Mouse (Mus musculus) frontal cortex, adult 2 months (tissue): Measurements from ENCODE around the gene Wls. TPM values are rescaled to one million over a fixed set of nuclear protein-coding genes. Genes with fewer than 3 reads are reported as not detected.

Source experiments
- DNase-seq, 2 experiments: peaks; one replicate each; pipeline ENCODE4 v3.0.0; 2022; ENCODE audit warnings: low spot score in 1 of 2; ENCODE audit errors: extremely low spot score in 1 of 2
- polyA plus RNA-seq: library from polyadenylated mRNA; depleted of rRNA; stranded (reverse); fragments of >200 nt; gene quantifications from 2 replicates; pipeline ENCODE4 v1.2.3, GENCODE M21; 2012; rRNA removed

Gene Wls
- polyA plus RNA-seq, result 43.3 and 49.8 TPM in 2 replicates

DNA sequence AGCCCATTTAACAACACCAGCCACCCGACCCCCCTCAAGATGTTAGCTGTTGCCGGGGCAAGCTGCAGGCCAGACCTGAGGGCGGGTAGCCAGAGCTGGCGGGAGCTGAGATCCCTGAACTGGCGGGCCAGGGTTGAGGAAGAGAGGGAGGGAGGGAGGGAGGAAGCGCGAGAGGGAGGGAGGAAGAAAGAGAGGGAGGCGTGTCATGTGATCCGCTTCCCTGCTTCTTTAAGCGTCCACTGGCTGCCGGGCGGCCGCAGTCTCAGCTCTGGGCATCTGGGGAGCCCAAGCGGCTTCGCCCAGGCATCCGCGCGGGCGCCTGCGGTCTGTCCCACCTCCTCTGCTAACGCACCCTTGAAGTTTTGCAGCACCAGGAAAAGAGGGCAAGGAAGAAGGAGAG, at the start of gene Wls:
TSS of gene Wls (plus strand) at position 192 of the 400 bp plus-strand sequence.
- peak; percentile 19 to 68 for DNase-seq

DNA sequence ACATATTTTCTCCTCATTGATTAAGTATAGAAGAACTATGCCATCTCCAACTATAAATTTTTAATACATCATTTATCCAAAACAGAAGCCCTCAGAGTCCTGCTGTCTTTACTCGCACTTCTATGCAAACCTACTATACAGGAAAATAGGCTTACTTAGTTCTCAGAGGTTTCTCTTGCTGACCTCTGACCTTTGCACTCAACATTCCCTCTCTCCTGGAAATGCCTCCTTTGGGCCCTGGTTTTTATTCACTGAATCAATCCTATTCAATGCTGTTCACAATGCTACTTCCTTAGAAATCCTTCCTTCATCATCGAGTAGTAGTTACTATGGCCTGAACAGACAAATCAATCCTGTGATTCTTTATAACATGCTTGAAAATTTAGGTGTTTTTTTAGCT, 49.7 kb upstream of the Wls start:
- no peak for DNase-seq

DNA sequence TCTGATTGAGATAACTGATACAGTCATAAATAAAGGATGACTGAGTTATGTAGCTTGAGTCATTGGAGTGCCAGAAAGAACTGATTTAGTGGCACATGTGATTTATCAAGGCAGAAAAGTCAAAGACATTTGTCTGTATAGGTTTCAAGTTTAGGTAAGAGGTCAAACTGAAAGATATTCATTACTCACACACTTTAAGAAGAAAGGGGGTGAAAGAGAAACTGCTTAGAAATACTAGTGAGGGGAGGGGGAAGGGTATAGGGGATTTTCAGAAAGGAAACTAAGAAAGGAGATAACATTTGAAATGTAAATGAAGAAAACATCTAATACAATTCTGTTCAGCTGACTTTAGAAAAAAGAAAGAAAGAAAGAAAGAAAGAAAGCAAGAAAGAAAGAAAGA, 7.9 kb upstream of the Wls start:
- DNase-seq, result no peak

DNA sequence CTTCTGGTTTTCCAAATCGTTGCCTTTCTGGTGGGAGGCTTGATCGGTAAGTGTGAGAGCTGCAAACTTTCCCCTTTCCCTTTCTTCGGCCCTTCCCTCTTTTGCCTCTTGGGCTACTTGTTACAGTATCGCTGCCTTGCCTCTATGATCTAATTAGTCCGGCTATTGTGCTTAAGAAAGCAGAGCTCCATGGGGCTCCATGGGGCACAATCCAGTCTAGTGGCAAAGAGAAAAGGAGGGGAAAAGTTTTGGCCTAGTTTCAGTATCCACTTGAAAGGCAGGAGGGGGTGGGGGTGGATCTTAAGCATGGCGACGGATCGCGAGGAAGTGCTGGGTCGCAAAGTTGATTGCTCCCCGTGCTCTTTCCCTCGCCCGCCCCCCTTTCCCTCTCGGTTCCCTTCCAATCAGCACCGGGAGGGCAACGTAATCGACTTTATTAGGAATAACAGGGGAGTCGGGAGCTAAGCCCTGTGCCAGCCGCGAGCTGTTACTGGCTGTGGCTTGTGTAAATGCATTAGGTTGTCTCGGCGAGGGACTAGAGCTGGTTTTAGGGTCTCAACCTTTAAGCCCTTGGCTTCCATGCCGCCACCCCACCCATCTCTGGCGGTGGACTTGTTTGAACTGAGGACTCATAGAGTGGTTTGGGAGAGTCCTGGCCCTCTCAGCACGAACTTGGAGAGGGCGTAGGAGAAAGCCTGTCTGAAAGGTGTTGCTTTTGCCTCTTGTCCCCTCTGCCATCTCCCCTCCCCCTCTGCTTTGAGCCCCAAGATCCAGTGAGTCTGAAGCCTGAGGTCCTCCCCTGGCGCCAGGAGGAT, 737 bp downstream of the Wls start:
- DNase-seq, result peak in 1 of 2 experiments; percentile 47

DNA sequence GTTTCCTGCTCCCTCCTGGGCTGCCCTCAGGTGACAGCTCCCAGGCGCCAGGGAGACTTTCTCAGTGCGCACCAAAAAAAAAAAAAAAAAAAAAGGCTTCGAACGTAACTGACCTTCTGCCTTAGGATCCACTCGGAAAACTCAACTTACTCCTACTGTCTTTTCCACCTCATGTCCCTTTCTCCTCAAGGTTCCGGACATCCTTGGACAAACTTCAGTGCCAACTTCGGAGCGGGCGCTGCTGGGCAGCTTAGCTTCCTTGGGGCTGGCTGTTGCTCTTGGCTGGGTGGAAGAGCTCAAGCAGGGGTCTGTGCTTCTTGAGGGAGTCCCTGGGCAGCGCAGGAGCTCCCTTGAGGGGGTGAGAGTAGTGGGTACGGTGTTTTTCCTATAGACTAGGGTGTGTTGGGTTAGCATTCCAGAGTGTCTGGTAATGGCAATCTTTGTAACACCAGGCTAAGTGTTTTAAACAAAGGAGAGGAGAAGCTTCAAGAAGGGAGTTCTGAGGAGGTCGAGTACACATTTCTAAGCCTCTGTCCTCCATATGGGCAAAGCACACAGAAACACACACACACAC, 1.4 kb downstream of the Wls start:
- peak in 1 of 2 experiments; percentile 12 for DNase-seq

DNA sequence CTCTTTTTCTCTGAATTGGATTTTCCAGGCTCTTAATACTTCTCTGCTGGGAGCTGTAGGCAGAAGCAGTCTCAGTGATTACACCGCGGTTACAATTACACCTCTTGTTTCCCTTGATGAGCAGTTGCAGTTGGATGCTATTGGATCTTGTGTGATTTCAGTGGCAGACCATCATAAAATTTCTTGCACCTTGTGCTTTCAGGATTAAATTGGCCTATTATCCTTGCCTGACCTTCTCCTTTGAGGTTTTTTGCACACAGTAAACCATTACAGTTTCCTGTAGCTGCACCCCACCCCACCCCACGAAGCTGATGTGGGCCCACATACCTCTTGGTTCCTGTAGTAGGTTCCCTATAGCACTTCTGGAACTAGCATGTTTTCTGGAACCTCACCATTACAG, 2.0 kb downstream of the Wls start:
- DNase-seq, result peak in 1 of 2 experiments; percentile 13

DNA sequence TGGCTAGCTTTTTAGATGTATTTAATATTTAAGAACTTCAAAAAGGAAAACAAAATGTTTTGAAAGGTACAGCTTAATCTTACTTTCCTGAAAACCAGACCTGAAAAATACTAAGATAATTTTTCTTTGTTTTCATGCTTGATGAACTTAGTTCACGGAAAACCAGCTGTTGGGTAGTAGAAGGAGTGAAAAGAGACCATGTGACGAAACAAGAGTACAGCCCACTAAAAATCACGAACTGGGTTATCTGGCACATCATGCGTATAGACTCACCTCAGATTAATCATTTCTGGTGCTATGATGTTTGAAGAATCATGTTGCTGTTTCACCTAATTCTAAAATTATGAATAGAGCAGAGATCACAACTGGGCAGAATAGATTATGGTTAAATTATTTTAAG, 3.7 kb downstream of the Wls start:
- DNase-seq, result no peak

DNA sequence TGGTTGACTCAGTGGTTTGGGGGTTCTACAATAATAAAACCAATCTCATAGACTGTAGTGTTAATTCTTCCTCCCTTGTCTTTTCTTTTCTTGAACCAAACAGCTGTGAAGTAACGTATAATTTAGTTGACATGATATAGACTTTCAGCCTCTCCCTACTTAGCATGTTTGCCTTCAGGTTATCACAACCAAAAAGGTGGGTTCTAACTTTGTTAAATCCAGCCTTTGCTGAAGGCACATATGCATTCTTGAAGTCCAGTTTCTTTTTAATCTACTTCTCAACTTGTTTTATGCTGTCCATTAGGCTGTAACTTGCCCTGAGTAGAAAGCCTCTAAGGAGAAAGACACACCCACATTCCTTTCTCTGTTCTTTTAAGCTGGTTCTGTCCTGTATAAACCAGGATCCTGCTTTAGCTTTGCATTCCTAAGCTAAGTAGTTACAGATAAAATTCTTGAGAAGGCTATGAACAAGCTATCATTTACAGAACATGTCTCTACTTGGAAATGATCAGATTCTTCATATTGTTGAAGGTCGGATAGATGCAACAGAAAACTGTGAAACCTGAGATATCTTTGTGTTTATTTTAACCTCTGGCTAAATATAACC, 8.0 kb downstream of the Wls start:
- DNase-seq, result no peak

DNA sequence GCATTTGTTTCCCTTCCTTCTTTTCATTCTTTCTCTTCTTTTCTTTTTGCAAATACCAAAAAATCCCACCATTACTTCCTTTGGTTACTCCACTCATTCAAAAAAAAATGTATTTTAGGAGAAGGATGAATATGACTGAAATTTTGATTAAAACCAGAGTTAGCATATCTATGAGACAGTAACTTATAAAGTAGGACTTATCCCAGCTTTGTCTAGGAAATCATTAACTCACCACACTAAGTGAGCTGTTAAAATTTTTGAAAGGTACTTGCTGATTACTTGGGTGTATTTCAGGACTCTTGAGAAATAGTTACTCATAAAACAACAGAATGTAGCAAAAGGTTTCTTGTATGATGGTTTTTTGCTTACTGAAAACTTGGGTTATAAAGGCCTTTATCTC, 8.7 kb downstream of the Wls start:
- DNase-seq, result no peak

DNA sequence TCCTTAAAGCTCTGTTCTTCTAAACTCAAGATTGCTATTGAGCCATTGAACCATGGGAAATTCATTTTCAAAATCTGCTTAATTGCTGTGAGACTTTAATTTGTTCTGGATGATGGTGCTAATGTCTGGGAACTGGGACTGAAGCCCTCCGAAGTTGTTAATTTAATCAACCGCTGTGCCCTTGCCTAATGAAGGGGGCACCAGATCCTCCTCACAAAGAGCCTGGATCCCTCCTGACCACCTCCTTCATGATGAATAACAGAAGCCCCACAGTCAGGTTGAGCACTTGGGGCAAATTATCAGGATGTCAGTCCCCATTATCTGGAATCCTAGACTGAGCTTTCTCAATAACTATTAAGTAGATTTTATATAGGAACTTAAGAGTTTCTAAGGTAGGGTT, 12.0 kb downstream of the Wls start:
- DNase-seq, result no peak

DNA sequence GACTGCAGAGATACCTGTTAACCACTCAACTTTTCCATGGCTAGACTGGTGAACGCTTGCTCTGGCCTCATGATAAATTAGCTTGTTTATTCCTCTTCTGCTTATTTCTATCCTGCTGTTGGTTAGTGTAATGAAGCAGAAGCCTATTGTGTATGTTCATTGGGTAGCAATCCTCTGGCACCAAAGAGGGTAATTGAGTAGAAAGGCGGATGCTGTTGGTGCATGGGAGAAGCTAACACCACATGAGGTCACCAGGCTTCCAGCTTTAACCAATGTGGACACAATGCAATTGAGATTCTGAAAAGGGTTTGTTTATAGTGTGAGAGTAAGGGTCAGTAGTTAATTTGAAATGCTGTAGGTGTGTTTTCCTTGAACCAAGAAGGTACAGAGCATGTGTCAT, 12.5 kb downstream of the Wls start:
- DNase-seq, result no peak

DNA sequence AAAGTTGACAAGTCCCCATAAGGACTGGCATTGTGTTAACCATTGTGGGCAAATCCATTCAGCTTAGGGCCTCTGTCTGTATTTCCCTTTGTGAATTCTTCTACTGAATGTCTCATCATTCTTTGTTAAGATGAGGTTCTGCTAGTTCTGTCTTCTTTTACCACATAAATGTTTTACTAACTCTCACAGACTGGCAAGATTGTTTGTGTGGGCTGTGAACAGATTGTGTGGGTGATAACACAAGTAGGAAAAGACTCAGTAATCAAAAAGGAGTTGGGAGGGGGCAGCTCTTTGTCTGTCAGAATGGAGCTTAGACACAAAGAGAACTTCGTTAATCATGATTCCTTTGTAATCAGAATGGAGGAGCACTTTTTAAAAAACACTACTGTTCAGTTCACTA, 17.6 kb downstream of the Wls start:
- no peak for DNase-seq

DNA sequence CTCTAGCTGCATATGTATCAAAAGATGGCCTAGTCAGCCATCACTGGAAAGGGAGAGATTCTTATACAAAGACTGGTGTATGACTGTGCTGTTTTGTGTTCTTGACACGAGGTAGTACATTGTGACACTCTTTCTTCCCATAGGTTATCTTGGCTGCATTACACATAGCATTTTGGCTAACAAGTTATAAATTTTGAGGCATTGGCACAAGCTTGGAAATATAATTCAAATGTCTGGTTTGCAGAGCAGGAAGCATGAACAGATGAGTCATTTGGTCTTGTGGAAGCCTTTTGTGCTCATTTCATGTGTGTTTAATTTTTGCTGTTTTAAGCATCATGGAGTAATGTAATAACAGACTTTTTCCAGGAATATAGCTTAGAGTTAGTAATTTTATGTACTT, 26.2 kb downstream of the Wls start:
- DNase-seq, result no peak

DNA sequence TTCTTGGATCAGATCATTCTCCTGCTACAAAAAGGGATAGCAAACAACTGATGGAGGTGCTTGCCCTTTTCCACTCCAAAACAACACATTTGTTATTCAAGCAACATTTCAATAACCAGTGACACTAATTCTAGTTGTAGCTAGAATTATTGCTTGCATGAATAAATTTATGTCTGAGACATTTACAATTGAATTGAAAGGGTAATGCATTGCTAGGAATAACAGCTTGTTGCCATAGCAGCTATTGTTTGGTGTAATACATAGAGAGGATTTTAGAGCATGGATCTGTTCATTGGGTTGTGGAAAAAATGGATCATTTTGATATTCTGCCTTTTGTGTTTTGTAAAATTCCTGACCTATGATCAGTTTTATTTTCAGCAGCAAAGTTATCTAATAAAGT, 39.5 kb downstream of the Wls start:
- no peak for DNase-seq

DNA sequence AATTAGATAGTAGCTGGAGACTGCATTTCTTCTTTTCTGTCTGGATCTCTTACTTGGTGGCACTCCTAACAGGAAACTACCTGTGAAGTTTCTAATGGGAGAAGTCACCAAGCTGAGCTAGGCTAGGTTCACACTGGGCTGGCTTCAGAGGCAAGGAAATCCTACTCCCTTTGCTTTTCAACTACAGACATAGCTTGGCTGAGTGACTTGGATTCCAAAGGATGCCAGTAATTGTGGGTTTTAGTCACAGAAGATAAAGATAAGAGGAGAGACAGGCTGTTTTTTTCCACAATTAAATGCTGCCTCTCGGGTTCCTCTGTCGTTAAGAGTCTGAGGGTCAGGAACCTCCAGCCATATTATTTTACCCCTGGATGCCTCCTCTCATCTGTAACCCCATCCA, 43.9 kb downstream of the Wls start:
- no peak for DNase-seq

DNA sequence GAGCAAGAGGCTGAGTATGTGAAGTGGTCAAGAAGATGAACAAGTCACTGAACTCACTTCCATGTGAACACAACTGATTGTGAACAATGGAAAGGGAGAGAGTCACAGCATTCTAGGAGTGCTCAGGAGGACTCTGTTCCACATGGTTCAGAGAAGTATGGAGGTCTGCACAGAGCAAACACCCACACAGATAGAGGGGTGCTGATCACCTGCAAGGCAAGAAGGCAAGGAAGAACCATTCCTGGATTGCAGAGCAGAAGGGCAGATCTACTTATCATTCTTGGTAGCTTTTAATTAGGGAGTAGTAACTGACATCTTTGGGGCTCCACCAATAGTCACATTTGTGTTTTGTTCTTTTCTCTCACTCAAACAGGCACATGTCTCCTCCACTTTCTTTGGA, 45.3 kb downstream of the Wls start:
- no peak for DNase-seq

DNA sequence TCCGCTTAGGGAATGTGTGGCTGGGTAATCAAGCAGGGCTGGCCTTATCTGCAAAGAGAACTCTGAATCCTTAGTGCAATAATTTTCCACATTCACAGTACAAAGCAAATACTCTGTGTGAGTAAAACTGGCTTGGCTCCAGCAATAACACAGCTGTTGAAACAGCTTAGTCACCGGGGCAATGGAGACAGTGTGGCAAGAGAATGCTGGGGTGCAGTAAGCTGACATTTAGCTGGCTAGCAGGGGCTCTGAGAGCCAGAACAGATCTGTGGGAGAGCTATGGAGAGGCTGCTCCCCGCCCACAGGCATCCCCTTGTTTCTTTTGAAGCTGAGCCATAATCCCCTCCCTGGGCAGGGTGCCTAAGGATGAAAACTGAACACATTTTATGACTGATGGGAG, 45.8 kb downstream of the Wls start:
- DNase-seq, result peak; percentile 84 to 90

DNA sequence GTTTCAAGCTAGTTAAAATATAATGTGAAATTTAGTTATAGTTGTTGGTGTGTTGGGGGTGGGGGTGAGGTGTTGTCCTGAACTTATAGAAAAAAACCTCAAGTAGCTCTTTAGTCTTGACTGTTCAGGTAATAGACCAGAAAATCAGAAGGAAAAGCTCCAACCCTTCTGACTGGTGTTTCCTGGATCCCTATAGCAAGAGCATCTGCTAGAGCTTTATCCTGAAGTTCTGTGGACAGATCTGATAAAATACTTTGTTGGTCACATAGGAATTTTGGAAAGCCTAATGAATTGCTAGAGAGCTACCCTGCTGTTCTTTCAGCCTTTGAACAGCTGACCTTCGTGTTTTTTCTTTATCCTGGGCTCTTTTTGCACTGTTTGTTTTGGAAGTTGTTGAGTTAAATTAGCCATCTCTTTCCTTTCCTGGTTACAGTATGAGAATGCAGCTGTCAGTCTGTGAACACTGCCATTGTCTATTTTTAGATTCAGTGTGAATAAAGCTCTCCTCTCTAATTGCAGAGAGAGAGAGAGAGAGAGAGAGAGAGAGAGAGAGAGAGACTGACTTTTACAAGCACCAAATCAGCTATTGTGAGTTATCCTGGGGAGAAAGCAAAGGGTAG, 46.4 kb downstream of the Wls start:
- peak in 1 of 2 experiments; percentile 8 for DNase-seq

DNA sequence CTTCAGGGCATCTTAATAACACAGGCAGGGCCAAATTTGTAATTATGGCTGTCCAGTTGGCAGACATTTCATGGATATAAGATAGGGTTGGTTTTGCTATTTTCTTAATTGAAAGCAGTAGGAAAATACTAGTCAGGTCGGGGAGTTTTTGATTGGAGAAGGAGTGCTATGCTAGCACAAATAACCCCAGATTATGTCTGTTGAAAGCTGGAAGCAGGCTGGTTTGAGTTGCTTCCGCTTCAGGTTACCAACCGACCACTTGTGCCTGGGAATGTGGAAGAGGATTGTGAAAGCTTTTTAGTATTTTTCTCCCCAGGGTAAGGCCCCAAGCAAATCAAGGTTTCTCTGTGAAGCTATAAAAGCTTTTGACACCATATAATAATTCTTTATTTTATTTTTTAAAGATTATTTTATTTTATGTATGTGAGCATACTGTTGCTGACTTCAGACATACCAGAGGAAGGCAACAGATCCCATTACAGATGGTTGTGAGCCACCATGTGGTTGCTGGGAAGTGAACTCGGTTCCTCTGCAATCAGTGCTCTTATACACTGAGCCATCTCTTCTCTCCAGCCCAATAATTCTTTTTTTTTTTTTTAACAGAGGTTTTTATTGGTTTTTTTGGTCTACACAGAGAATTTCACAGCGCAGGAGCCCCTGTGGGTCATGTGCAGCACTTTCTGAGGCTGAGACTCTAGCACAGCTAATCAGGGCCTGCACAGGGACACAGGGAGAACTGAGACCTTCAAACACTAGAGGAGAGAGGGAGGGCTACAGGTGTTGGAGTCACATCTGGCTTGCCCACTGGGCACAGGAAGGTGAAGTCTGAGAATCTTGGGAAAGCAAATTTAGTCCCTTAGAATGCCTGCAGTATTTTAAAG, 50.9 kb downstream of the Wls start:
- DNase-seq, result no peak

DNA sequence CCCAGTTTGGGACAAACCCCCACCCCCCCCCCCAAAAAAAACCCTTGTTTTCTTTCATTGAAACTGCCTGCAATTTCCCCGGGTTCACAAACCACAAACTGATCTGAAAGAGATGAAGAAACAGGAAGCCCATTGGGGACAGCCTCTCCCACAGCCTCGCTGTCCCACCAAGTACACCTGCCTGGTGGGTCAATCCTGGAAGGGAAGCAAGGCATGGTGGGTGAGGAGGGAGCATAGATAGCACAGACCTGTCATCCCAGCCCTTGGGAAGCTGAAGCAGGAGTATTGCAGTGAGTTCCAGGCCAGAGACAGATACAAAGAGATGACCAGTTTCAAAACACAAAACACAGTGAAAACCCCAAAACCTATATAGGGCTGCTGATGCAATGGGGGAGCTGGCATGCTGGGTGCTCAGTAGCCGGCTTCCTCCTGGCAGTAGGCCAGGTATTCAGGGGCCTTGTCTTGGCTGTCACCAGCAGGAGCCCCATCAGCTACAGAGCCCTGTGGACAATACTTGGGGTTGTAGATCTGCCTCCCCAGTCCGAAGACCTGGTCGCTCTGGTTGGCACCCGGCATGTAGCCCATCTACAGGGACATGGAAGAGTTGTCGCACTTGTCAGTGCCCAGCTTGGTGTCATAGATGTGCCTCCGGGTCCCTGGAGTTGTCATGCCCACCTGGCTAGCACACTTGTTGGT, 51.7 kb downstream of the Wls start:
- DNase-seq, result no peak
